Mouse (Mus musculus) liver, adult 2 months (tissue): Measurements from ENCODE around the gene Fxr1. TPM values are rescaled to one million over a fixed set of nuclear protein-coding genes. Genes with fewer than 3 reads are reported as not detected.
"Not testable (repeated sequence)": the region's sequence is repeated elsewhere in the genome, so short reads cannot be mapped to it uniquely, and the experiment has no call there.

Experiments
- DNase-seq: peaks from one replicate; pipeline ENCODE4 v3.0.0-alpha.2; 2011; ENCODE audit warnings: low read depth, low spot score; ENCODE audit errors: extremely low read depth
- H3K27ac ChIP-seq: fragments of 200-500 bp; replicated peaks from 2 replicates; pipeline ENCODE4 v1.5.1; 2012; ENCODE audit warnings: low read depth, mild to moderate bottlenecking, control low read depth, inconsistent platforms, low read length; ENCODE audit not compliant: insufficient read depth
- H3K27me3 ChIP-seq: fragments of 200-500 bp; 2 replicates; pipeline ENCODE4 v1.6.1; 2012; ENCODE audit warnings: mild to moderate bottlenecking, moderate library complexity, low read length, inconsistent platforms; ENCODE audit not compliant: control insufficient read depth, insufficient read depth
- H3K36me3 ChIP-seq: fragments of 200-500 bp; 2 replicates; pipeline ENCODE4 v1.6.1; 2012; ENCODE audit warnings: low read length, inconsistent platforms; ENCODE audit not compliant: control insufficient read depth, insufficient read depth
- H3K4me1 ChIP-seq: fragments of 200-500 bp; 2 replicates; pipeline ENCODE4 v1.6.1; 2011; ENCODE audit warnings: low read length; ENCODE audit not compliant: control insufficient read depth, insufficient read depth
- H3K4me3 ChIP-seq: fragments of 200-500 bp; 2 replicates; pipeline ENCODE4 v1.5.1; 2011; ENCODE audit warnings: low read depth, mild to moderate bottlenecking, control low read depth, low read length, moderate library complexity; ENCODE audit not compliant: insufficient read depth
- H3K79me2 ChIP-seq: fragments of 200-500 bp; 2 replicates; pipeline ENCODE4 v1.6.1; 2012; ENCODE audit warnings: inconsistent platforms, mild to moderate bottlenecking, low read length, moderate library complexity; ENCODE audit not compliant: control insufficient read depth, insufficient read depth
- H3K9ac ChIP-seq: fragments of 200-500 bp; 2 replicates; pipeline ENCODE4 v1.6.1; 2012; ENCODE audit warnings: low read depth, mild to moderate bottlenecking, control low read depth, inconsistent platforms, low read length
- CTCF ChIP-seq: fragments of 200-500 bp; IDR thresholded peaks from 2 replicates; pipeline ENCODE4 v1.5.1; 2011; ENCODE audit warnings: low read depth, low read length, control low read depth
- POLR2A ChIP-seq: fragments of 200-500 bp; IDR thresholded peaks from 2 replicates; pipeline ENCODE4 v1.6.1; 2011; ENCODE audit warnings: low read length, control low read depth; ENCODE audit not compliant: insufficient read depth; ENCODE audit errors: extremely low read depth
- WGBS: fragments of 180-500 bp; shearing (Covaris S2); methylation state at CpG from one replicate; pipeline ENCODE4 v1.1.7; 2018; 5-methylcytosine and 5-hydroxymethylcytosine counted together
- polyA plus RNA-seq: library from polyadenylated mRNA; depleted of rRNA; stranded (reverse); fragments of >200 nt; gene quantifications from 2 replicates; pipeline ENCODE4 v1.2.3, GENCODE M21; 2012
- total RNA-seq: library from RNA; depleted of rRNA; stranded (reverse); fragments of >200 nt; gene quantifications from 2 replicates; pipeline ENCODE4 v1.2.3, GENCODE M21; 2014

Gene Fxr1
- total and polyA plus RNA-seq, 2 experiments, result 7.6 to 60.1 TPM

- H3K27ac ChIP-seq, result no peak overlapping the region
- WGBS, result 90% methylated on average over 14 of the region's 14 CpGs
- no peak for TF ChIP-seq CTCF
- no peak for TF ChIP-seq POLR2A
- DNase-seq, result no peak
- no peak overlapping the region for H3K9ac ChIP-seq
- no peaks in the 10 kb centered on the region for H3K27me3 ChIP-seq
- H3K4me3 ChIP-seq, result no peak overlapping the region
- no peaks in the 10 kb centered on the region for H3K36me3 ChIP-seq
- no peaks in the 10 kb centered on the region for H3K4me1 ChIP-seq
- H3K79me2 ChIP-seq, result no peaks in the 10 kb centered on the region
These were observed 26.2 kb upstream of the Fxr1 start for GRCm38 (mm10) chr3:33993421-33994126.

- TF ChIP-seq POLR2A, result no peak
- no peak for TF ChIP-seq CTCF
- H3K36me3 ChIP-seq, result no peaks in the 10 kb centered on the region
- H3K4me3 ChIP-seq, result no peak overlapping the region
- no peaks in the 10 kb centered on the region for H3K27me3 ChIP-seq
- no peak for DNase-seq
- WGBS, result 85% methylated on average over 3 of the region's 3 CpGs
- no peaks in the 10 kb centered on the region for H3K4me1 ChIP-seq
- no peaks in the 10 kb centered on the region for H3K79me2 ChIP-seq
- no peak overlapping the region for H3K27ac ChIP-seq
- no peak overlapping the region for H3K9ac ChIP-seq
These were observed 25.6 kb upstream of the Fxr1 start for GRCm38 (mm10) chr3:33994127-33994488.

- not testable (repeated sequence) for H3K27me3 ChIP-seq, DNase-seq, H3K4me3 ChIP-seq, H3K4me1 ChIP-seq, H3K27ac ChIP-seq, H3K79me2 ChIP-seq, H3K36me3 ChIP-seq, H3K9ac ChIP-seq
These were observed 18.1 kb upstream of the Fxr1 start for GRCm38 (mm10) chr3:34001691-34002090.

- TF ChIP-seq CTCF, result no peak
- no peak for TF ChIP-seq POLR2A
- Histone ChIP-seq H3K9ac (no peak overlapping the region), H3K36me3 (no peaks in the 10 kb centered on the region), H3K27me3 (no peaks in the 10 kb centered on the region), H3K79me2 (no peaks in the 10 kb centered on the region), H3K4me1 (no peaks in the 10 kb centered on the region), H3K27ac (no peak overlapping the region), H3K4me3 (no peak overlapping the region)
- no peak for DNase-seq
- WGBS, result 65% methylated on average over 3 of the region's 3 CpGs
These were observed 15.9 kb upstream of the Fxr1 start for GRCm38 (mm10) chr3:34003860-34004259.

- no peak for DNase-seq
- Histone ChIP-seq H3K4me3 (no peak overlapping the region), H3K4me1 (no peaks in the 10 kb centered on the region), H3K36me3 (no peaks in the 10 kb centered on the region), H3K27ac (no peak overlapping the region), H3K27me3 (no peaks in the 10 kb centered on the region), H3K79me2 (no peaks in the 10 kb centered on the region), H3K9ac (no peak overlapping the region)
- no peak for TF ChIP-seq CTCF
- TF ChIP-seq POLR2A, result no peak
- 67% methylated on average over 2 of the region's 2 CpGs for WGBS
These were observed 13.4 kb upstream of the Fxr1 start for GRCm38 (mm10) chr3:34006301-34006700.

- Histone ChIP-seq H3K36me3 (no peaks in the 10 kb centered on the region), H3K9ac (no peak overlapping the region), H3K4me3 (no peak overlapping the region), H3K4me1 (no peaks in the 10 kb centered on the region), H3K27ac (no peak overlapping the region), H3K27me3 (no peaks in the 10 kb centered on the region), H3K79me2 (no peaks in the 10 kb centered on the region)
- DNase-seq, result no peak
- WGBS, result 73% methylated on average over 3 of the region's 3 CpGs
- no peak for TF ChIP-seq CTCF
- no peak for TF ChIP-seq POLR2A
These were observed 12.9 kb upstream of the Fxr1 start for GRCm38 (mm10) chr3:34006824-34007223.
